Mouse (Mus musculus): Measurements from ENCODE around the gene Sez6. TPM values are rescaled to one million over a fixed set of nuclear protein-coding genes. Genes with fewer than 3 reads are reported as not detected.

The Sez6 gene
- polyA plus RNA-seq (2014; fragmentation: Illumina TruSeq; extraction: RNeasy Lipid Tissue Mini Kit (QIAGEN cat#74804); ENCODE audit: insufficient read depth, low read depth, low replicate concordance): not detected

DNA sequence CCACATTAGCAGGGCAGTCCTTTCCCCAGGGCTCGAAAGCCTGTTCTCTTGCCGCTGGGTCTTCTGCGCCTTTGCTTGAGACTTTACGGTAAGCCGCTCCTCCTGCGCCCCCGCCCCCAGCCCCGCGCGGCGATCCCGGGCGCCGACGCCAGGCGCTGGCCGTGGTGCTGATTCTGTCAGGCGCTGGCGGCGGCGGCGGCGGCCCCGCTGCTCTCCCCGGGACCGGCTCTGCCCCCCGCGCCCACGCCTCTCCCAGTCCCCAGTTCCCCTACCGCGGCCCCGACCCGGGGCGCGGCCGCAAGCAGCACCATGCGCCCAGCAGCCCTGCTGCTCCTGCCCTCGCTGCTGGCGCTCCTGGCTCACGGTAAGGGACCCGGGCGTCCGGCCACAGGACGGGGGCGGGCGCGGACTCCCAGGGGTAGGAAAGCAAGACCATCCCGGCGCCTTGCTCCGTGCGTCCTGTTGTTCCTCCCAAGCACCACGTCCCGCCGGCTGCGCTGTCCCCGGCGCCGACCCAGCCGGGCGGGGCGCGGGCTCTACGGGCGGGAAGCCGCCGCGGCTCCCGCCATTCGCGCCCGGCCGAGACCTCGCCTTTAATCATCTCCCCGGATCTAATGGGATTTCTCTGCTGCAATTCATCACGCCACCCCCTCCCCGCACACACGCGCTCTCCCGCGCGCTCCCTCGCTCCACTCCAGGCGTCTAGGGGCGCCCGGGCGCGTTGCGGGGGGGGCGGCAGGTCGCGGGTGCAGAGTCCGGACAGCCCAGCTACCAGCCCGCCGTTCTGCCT is at the start of gene Sez6:
Gene Sez6, plus strand, starts transcription at position 50 of the 790 bp plus-strand sequence.

GRCm38 (mm10) chr11:77893787-77894718 is 36.5 kb upstream of the Sez6 start, which contains the start of gene Pipox:
Gene Pipox, minus strand, starts transcription at chr11:77894096.

GRCm38 (mm10) chr11:77982441-77982905 is 51.9 kb downstream of the Sez6 start, which contains the start of gene Phf12:
Gene Phf12, plus strand, starts transcription at chr11:77982754.

Other genes starting within 250 kb of the Sez6 start
- gene Nufip2, start 244.6 kb upstream of the Sez6 start, polyA plus RNA-seq (2014; fragmentation: Illumina TruSeq; extraction: RNeasy Lipid Tissue Mini Kit (QIAGEN cat#74804); ENCODE audit: insufficient read depth, low read depth, low replicate concordance): 9.2 TPM
- gene Cryba1, start 205.5 kb upstream of the Sez6 start, polyA plus RNA-seq (2014; fragmentation: Illumina TruSeq; extraction: RNeasy Lipid Tissue Mini Kit (QIAGEN cat#74804); ENCODE audit: insufficient read depth, low read depth, low replicate concordance): not detected
- gene Myo18a, start 167.6 kb upstream of the Sez6 start, polyA plus RNA-seq (2014; fragmentation: Illumina TruSeq; extraction: RNeasy Lipid Tissue Mini Kit (QIAGEN cat#74804); ENCODE audit: insufficient read depth, low read depth, low replicate concordance): 24.3 TPM
- not detected for gene Gm10277, start 143.1 kb upstream of the Sez6 start, polyA plus RNA-seq (2014; fragmentation: Illumina TruSeq; extraction: RNeasy Lipid Tissue Mini Kit (QIAGEN cat#74804); ENCODE audit: insufficient read depth, low read depth, low replicate concordance)
- gene Pipox, start 36.7 kb upstream of the Sez6 start, polyA plus RNA-seq (2014; fragmentation: Illumina TruSeq; extraction: RNeasy Lipid Tissue Mini Kit (QIAGEN cat#74804); ENCODE audit: insufficient read depth, low read depth, low replicate concordance): 0.76 TPM
- gene Phf12, start 52.0 kb downstream of the Sez6 start, polyA plus RNA-seq (2014; fragmentation: Illumina TruSeq; extraction: RNeasy Lipid Tissue Mini Kit (QIAGEN cat#74804); ENCODE audit: insufficient read depth, low read depth, low replicate concordance): 15.7 TPM
- gene Dhrs13, start 101.5 kb downstream of the Sez6 start, polyA plus RNA-seq (2014; fragmentation: Illumina TruSeq; extraction: RNeasy Lipid Tissue Mini Kit (QIAGEN cat#74804); ENCODE audit: insufficient read depth, low read depth, low replicate concordance): 8.8 TPM
- 43.6 TPM for gene Flot2, start 107.1 kb downstream of the Sez6 start, polyA plus RNA-seq (2014; fragmentation: Illumina TruSeq; extraction: RNeasy Lipid Tissue Mini Kit (QIAGEN cat#74804); ENCODE audit: insufficient read depth, low read depth, low replicate concordance)
- 11.6 TPM for gene Eral1, start 149.6 kb downstream of the Sez6 start, polyA plus RNA-seq (2014; fragmentation: Illumina TruSeq; extraction: RNeasy Lipid Tissue Mini Kit (QIAGEN cat#74804); ENCODE audit: insufficient read depth, low read depth, low replicate concordance)
- 5.8 TPM for gene Fam222b, start 163.9 kb downstream of the Sez6 start, polyA plus RNA-seq (2014; fragmentation: Illumina TruSeq; extraction: RNeasy Lipid Tissue Mini Kit (QIAGEN cat#74804); ENCODE audit: insufficient read depth, low read depth, low replicate concordance)
- gene Traf4, start 234.8 kb downstream of the Sez6 start, polyA plus RNA-seq (2014; fragmentation: Illumina TruSeq; extraction: RNeasy Lipid Tissue Mini Kit (QIAGEN cat#74804); ENCODE audit: insufficient read depth, low read depth, low replicate concordance): 10.4 TPM
- gene Nek8, start 245.9 kb downstream of the Sez6 start, polyA plus RNA-seq (2014; fragmentation: Illumina TruSeq; extraction: RNeasy Lipid Tissue Mini Kit (QIAGEN cat#74804); ENCODE audit: insufficient read depth, low read depth, low replicate concordance): 6.4 TPM
- gene Tlcd1, start 245.9 kb downstream of the Sez6 start, polyA plus RNA-seq (2014; fragmentation: Illumina TruSeq; extraction: RNeasy Lipid Tissue Mini Kit (QIAGEN cat#74804); ENCODE audit: insufficient read depth, low read depth, low replicate concordance): 10.2 TPM